Mouse (Mus musculus): ENCODE results near the gene Kif14.
"Not testable (repeated sequence)": the region's sequence is repeated elsewhere in the genome, so short reads cannot be mapped to it uniquely, and the experiment has no call there.

The Kif14 gene

DNA sequence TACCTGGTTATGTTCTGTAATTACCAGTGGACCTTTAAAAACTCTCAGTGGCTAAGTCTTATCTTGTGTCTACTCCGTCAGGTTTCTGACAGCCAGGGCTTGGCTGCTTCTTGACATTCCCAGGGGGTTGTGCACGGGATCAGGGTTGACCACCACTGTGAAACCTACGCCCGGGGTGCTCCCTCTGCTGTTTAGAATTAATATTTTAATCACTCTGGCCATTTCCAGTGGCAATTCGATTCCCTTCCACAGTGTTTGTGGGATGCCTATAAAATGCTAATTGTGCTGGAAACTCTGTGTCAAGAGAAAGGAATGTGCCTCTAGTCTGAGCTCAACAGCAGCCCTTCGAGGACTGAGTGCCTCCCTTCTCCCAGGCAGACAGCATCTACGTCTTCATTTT, 89.7 kb downstream of the Kif14 start:
- ATAC-seq (ENCODE audit: low TSS enrichment), result peak; percentile 4; the same call in 1 of the 2 replicates

DNA sequence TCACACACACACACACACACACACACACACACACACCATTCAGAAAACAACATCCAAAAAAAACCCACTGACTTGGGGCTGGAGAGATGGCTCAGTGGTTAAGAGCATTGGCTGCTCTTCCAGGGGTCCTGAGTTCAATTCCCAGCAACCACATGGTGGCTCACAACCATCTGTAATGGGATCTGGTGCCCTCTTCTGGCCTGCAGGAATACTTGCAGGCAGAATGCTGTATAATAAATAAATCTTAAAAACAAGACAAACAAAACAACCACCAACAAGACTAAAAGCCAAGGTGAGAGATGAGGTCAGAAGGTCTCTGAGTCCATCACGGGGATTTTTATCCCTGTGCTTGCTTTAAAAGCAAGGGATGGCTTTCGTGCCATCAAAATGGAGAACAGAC, 90.5 kb downstream of the Kif14 start:
- not testable (repeated sequence) for ATAC-seq (ENCODE audit: low TSS enrichment)

DNA sequence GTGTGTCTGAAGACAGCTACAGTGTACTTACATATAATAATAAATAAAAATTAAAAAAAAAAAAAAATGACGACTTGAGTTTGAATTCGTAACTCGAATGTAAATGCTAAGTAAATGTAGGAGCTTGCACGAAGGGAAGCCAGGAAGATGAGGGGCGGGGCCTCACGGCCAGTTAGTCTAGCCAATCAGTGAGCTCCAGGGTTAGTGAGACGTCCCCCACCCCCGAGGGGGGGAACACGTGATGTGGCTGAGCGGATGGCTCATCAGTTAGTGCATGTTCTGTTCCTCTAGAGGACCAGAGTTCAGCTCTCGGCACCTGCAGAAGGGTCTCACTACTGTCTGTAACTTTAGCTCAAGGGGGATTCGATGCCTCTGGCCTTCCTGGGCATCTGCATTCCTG, 91.3 kb downstream of the Kif14 start:
- no peak for ATAC-seq (ENCODE audit: low TSS enrichment)

DNA sequence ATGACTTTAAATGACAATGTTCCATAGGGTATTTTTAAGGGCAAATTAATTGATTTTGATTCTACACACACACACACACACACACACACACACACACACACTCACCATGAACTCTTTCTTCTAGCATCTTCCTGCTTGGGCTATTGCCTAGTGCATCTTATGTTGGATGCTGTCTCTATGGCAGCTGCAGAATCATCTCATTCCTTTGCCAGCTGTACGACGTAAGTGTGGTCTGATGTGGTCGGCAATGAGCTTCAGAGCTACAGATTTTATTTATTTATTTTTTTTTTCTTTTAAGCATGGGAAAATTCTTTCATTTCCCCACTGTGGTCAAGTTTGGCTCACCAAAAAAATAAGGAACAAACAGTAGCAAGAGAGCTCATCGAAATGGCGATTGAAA, 92.6 kb downstream of the Kif14 start:
- no peak for ATAC-seq (ENCODE audit: low TSS enrichment)

DNA sequence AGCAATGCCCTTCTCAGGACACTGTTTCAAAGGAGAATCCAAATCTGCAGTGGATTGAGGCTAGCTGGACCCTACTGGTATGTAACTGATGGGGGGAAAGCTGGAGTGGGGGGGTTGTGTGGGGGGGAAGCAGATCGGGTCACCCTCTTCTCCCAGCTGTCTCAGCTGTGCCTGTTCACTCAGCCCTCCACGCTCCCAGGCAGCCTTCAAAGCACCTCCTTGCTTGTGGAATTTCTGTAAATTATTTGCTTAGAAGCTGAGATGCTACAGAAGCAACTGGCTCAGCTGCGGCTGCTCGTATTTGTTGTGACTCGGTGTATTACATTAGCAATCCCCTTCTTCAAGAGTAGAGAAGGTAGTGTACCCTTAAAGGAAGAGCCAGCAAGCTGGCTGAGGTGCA, 93.1 kb downstream of the Kif14 start:
- ATAC-seq (ENCODE audit: low TSS enrichment), result no peak

DNA sequence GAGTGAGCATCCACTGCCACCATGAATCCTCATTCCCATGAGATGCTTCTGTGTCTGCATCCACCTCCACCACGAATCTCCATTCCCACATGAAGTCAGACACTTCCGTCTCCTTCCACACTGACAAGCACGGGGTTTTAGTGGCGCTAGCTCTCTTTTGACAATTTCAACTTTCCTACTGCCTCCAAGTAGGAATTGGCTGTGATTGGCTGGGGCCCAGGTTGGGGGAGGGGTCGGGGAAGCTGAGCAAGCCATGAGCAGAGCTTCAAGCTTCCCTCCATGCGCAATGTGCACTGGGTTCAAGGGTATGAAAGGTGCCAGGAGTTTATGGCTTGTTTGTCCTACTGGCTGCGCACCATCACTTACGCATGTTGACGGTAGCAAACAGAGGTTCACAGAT, 93.6 kb downstream of the Kif14 start:
- ATAC-seq (ENCODE audit: low TSS enrichment), result no peak

DNA sequence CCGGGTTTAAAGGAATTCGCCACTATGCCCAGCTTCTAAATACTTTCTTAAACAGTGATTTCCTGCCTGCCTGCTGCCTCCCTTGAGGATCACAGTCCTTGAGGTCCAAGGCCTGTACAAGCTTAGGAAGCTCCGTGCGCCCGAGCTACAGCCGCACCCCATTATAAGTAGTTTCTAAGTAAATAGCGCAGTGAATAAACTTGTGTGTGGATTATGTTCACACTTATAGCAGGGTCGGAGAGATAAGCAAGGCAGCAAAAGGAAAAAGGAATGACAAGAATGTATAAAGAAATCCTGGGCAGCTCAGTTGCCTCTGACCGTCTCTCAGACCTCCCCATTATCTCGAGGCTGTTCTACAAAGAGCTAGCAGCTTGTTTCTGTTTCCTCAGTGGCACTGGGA, 95.7 kb downstream of the Kif14 start:
- ATAC-seq (ENCODE audit: low TSS enrichment), result no peak

DNA sequence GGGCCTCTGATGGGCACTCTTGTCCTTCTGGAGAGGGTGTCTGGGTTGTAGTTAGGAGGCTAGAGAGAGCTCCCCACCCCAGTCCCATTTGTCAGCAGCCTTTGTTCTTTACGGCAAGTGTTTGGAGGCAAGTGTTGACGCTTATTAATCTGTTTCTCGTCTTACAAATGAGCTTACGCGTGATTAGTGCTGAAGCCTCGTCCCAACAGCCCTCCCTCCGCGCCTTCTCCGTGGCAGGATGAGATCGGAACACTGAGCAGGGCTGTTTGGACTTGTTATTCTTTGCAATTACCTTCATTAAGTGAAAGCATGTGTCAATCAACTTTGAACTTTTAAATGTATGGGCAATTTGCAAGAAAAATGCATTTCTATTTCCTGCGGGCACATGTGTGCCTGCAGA, 97.0 kb downstream of the Kif14 start:
- no peak for ATAC-seq (ENCODE audit: low TSS enrichment)

DNA sequence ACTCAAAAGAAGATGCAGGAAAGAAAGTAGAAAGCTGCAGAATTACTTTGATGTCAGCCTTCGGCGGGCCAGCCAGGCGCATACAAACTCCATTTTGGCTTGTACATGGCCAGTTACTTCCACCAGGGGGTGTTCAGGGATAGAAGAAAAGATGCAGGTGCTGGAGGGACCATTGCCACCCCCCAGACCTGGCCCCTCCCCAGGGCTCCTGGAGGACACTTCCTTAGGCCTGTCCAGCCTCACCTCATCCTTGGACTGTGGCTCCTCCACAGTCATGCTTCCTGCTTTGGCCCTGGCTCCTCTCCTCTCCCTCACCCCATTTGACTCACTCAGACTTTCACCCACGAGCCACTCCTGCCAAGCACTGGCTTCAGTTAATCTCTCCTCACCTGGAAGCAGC, 98.8 kb downstream of the Kif14 start:
- ATAC-seq (ENCODE audit: low TSS enrichment), result no peak

DNA sequence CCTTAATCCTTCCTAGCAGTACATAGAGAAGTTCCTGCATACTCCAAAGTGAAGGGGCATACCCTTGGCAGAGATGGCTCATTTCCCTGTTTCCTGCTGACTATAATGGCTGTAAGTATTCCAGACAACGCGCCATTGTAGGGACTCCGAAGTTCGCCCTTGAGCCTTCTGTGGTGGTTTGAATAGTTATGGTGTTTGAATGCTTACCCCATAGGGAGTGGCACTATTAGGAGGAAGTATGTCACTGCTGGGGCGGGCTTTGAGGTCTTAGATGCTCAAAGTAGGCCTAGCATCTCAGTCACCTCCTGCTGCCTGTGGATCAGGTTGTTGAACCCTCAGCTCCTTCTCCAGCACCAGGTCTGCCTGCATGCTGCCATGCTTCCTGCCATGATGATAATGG, 100.2 kb downstream of the Kif14 start:
- no peak for ATAC-seq (ENCODE audit: low TSS enrichment)

DNA sequence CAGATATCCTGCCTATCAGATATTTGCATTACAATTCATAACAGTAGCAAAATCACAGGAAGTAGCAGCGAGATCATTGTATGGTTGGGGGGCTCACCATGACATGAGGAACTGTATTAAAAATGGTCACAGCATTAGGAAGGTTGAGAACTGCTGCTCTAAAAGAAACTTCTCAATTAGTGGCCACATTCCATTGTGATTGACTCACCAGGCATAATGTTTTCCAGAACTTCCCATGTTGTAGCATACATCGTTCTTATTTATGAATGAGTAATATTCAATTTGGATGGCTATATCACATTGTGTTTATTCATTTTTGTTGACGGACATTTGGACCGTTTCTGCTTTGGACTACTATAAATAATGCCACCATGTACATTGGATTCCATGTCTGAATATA, 101.5 kb downstream of the Kif14 start:
- no peak for ATAC-seq (ENCODE audit: low TSS enrichment)

DNA sequence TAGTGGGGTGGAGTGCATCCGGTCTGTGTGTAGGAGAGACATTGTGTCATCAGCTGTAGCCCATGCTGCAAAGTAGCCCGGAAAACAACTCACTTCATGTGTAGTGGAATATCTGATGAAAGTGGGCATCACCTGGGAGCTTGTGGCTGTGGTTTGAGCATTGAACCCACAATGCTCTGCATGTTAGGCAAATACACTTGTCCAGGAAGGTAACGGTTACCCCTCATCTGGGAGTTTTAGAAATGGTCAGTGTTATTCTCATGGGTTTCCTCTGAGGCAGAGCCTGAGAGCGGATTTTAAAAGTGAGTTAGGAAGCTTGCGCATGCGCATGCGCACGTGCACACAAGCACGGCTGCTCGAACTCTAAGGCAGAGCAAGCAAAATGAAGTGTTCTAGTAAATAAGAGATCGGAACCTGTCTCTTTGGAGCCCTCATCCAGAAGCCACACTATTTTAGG, 102.6 kb downstream of the Kif14 start:
- no peak for ATAC-seq (ENCODE audit: low TSS enrichment)

DNA sequence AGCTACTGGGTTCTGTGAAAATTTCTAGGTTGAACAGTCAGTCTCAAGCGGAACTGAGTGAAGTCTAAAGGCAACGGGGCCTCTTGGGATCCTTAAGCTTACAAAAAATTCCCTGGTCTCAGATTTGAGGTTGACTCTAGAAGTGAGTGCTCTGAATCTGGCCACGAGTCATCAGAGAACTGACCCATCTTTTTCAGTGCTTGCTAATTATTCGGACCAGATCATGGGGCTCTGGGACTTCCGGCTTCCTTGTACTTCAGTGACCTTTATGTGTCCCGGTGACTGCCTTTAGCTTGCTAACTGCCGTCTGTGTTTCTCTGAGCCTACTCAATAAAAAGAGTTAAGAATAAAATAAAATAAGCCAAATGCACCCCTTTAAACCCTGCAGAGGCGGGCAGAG, 103.1 kb downstream of the Kif14 start:
- ATAC-seq (ENCODE audit: low TSS enrichment), result no peak

DNA sequence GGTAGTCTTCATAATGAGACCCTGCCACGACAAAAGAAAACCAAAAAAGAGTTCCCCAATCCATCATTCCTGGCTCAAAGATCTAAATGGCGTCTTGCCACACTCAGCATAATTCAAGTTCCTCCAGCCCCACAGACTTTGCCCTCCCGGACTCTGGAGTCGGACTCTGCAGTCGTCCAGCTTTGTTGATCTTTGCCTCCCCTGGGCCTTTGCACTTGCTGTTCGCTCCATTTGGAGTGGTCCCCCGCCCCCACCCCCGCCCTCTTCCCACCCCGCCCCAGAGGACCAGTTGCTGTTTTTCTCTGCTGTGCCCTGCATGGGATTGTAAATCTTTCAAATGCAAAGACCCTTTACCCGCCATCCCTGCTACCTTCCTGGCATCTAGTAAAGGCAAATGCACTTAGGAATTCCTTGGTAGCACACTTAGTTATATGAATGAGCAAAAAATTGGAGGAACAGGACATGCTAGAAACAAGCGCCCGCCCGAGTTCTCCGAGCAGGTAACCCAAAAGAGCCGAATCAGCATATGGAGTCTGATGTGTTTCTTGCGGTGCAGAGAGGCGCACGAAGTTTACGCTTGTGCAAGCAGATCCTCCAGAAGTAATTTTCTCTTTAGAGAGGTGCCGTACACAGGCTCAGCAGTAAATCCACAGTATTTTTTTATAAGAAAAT, 103.6 kb downstream of the Kif14 start:
- ATAC-seq (ENCODE audit: low TSS enrichment), result no peak

DNA sequence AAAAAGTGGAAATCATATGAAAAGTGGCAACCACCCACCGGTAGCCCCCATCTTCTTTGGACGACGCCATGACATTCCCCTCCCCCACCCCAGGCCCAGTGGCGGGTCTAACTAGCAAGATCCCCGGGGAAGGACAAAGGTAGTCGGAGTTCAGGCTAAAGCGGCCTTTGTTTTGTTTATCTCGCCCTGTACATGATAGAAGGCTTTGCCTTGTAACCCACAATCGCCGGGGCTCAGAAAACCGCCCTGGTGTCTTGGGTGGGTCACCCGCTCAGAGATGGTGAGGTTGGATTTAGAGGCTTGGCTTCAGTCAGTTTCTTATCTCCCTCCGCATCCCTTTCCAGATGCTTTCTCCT, 104.1 kb downstream of the Kif14 start:
- ATAC-seq (ENCODE audit: low TSS enrichment), result no peak

DNA sequence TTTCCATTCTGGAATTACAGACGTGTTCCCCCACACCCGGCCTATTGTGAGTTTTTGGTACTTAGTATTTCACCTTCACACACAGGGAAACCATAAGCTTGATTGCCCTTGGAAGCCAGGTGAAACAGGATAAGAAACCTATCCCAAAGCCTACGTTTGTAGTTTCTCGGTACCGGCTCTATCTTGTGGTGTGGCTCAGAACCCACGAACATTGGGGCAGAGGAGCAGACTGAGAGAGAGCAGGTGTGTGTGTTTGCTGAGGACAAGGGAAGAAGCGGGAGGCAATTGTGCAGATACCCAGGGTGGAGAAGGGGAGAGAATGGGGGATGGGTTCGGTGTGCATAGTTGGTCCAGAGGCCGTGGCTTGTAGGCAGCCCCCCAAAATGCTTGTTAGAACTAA, 104.8 kb downstream of the Kif14 start:
- ATAC-seq (ENCODE audit: low TSS enrichment), result no peak

DNA sequence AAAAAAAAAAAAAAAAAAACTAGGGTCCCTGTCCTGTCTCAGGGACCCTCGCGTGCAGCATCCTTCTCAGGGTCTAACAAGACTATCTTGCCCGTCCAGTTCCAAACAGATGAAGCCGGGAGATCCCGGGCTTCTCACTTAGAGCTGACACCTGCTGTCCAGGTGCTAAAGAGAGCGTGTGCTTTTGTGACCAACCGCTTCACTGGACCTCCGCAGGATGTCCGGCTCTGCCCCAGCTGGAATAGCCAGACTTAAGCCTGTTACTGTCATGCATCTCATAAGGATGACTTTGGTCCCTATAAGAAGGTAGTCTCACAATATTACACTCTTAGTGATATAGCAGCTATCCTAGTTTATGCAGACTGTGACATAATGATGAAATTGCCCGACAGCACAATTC, 105.4 kb downstream of the Kif14 start:
- ATAC-seq (ENCODE audit: low TSS enrichment), result no peak

DNA sequence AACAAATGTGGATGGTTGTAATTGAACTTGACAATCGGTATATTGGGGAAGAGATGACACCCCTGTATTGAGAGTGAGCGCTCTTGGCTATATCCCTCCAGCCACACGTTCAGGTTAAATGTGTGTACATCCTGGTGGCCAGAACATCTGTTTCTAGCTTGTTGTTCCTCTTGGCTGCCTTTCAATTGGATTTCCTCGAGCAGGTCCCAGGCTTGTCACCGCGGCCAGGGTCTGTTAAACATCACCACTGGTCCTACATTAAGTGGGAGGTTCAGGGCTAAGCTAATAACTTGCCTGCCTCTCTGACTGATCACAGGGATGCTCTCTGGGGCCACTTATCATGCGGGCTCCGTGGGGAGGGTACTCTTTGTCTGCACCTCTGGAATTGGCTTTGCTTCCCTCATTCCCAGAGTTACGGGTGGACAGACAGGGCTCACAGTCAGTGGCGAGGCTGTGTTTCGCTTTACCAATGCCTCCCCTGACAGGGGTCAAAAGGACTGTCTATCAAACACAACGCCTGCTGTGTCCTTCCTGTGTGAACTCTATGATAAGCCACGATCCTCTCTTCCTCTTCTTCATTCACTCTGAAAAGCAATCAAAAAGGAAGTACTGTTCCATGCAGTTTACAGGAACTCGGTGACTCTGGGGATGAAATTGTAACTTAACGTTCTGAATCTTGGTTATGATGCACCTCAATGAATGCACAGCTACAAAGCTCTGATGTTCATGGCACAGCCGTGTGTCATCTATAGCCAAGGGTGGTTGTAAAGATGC, 111.9 kb downstream of the Kif14 start:
- no peak for ATAC-seq (ENCODE audit: low TSS enrichment)

DNA sequence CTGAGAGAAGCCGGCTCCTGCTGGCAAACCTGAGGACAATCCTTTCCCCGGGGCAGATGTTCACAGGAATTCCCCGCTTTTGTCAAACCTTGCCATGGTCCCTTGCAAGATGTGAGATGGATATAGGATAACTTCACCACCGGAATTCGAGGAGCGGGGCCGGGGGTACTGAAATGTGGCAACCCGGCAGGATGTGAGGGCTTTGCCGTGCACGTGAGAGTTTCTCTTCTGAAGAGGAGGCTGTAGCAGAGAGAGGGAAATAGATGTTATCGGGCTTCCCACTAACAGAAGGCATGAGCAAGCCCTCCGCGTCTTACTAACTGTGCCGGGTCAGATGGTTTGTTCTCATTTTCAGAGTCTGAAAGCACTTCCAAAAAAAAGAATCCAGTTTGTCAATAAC, 113.2 kb downstream of the Kif14 start:
- no peak for ATAC-seq (ENCODE audit: low TSS enrichment)

DNA sequence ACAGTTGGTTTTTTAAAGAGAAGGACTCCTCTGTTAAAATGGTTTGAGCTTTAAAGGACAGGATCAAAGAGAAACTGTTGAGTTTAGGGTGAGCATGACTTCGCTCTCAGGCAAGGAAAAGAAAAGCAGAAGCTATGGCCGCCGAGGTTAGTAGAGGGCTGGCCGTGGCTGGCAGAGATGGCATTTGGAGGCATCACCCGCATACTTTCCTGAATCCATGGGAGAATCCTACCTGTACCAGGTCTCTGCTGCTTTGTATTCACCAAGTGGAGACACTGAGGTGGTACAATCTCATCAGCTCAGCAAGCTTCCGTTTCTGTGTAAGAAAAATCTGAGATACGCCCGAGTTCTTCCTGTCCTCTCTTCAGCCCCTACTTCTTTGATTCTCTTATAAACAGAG, 114.1 kb downstream of the Kif14 start:
- no peak for ATAC-seq (ENCODE audit: low TSS enrichment)

Data from frontal cortex, adult (tissue).